Mouse (Mus musculus): Measurements from ENCODE around the gene BC030867.

The BC030867 gene

GRCm38 (mm10) chr11:102248630-102249230, at the start of gene BC030867:
TSS of gene BC030867 (plus strand) at chr11:102248882.
- peak; percentile 98 for DNase-seq (ENCODE audit: low read depth, low spot score)

GRCm38 (mm10) chr11:102199856-102200255, 48.8 kb upstream of the BC030867 start:
- no peak for DNase-seq (ENCODE audit: low read depth, low spot score)

GRCm38 (mm10) chr11:102201408-102201821, 47.3 kb upstream of the BC030867 start:
- DNase-seq (ENCODE audit: low read depth, low spot score), result no peak

- peak; percentile 54 for DNase-seq (ENCODE audit: low read depth, low spot score)
Measured at GRCm38 (mm10) chr11:102206481-102206880, 42.2 kb upstream of the BC030867 start.

- DNase-seq (ENCODE audit: low read depth, low spot score), result no peak
Measured at GRCm38 (mm10) chr11:102207825-102208777, 40.6 kb upstream of the BC030867 start.

GRCm38 (mm10) chr11:102208846-102209245, 39.8 kb upstream of the BC030867 start:
- no peak for DNase-seq (ENCODE audit: low read depth, low spot score)

GRCm38 (mm10) chr11:102209742-102210141, 38.9 kb upstream of the BC030867 start:
- peak; percentile 52 for DNase-seq (ENCODE audit: low read depth, low spot score)

GRCm38 (mm10) chr11:102210185-102210584, 38.5 kb upstream of the BC030867 start:
- DNase-seq (ENCODE audit: low read depth, low spot score), result no peak

GRCm38 (mm10) chr11:102211011-102211410, 37.7 kb upstream of the BC030867 start:
- no peak for DNase-seq (ENCODE audit: low read depth, low spot score)

- no peak for DNase-seq (ENCODE audit: low read depth, low spot score)
Measured at GRCm38 (mm10) chr11:102211936-102212341, 36.7 kb upstream of the BC030867 start.

GRCm38 (mm10) chr11:102214430-102215156, 34.1 kb upstream of the BC030867 start:
- DNase-seq (ENCODE audit: low read depth, low spot score), result no peak

- no peak for DNase-seq (ENCODE audit: low read depth, low spot score)
Measured at GRCm38 (mm10) chr11:102215511-102215910, 33.2 kb upstream of the BC030867 start.

- DNase-seq (ENCODE audit: low read depth, low spot score), result no peak
Measured at GRCm38 (mm10) chr11:102216056-102216885, 32.4 kb upstream of the BC030867 start.

GRCm38 (mm10) chr11:102216886-102217240, 31.8 kb upstream of the BC030867 start:
- DNase-seq (ENCODE audit: low read depth, low spot score), result no peak

- no peak for DNase-seq (ENCODE audit: low read depth, low spot score)
Measured at GRCm38 (mm10) chr11:102217396-102217795, 31.3 kb upstream of the BC030867 start.

- DNase-seq (ENCODE audit: low read depth, low spot score), result no peak
Measured at GRCm38 (mm10) chr11:102217876-102218430, 30.7 kb upstream of the BC030867 start.

- peak; percentile 83 for DNase-seq (ENCODE audit: low read depth, low spot score)
Measured at GRCm38 (mm10) chr11:102218783-102219182, 29.9 kb upstream of the BC030867 start.

- DNase-seq (ENCODE audit: low read depth, low spot score), result no peak
Measured at GRCm38 (mm10) chr11:102219247-102219993, 29.3 kb upstream of the BC030867 start.

GRCm38 (mm10) chr11:102219994-102220346, 28.7 kb upstream of the BC030867 start:
- no peak for DNase-seq (ENCODE audit: low read depth, low spot score)

GRCm38 (mm10) chr11:102220451-102220850, 28.2 kb upstream of the BC030867 start:
- no peak for DNase-seq (ENCODE audit: low read depth, low spot score)

Measured in ZHBTc4 (cell line).